Mouse (Mus musculus) cortical plate, adult 2 months (tissue): Measurements from ENCODE around the gene Rad54l2. TPM values are rescaled to one million over a fixed set of nuclear protein-coding genes. Genes with fewer than 3 reads are reported as not detected.

Experiments used
- H3K27ac ChIP-seq: fragments of 200-500 bp; 2 replicates; pipeline ENCODE4 v1.5.1; 2012; ENCODE audit warnings: low read length, control low read depth, inconsistent platforms; ENCODE audit not compliant: insufficient read depth
- H3K4me1 ChIP-seq: fragments of 200-500 bp; 2 replicates; pipeline ENCODE4 v1.6.1; 2011; ENCODE audit warnings: low read length; ENCODE audit not compliant: control insufficient read depth, insufficient read depth
- H3K4me3 ChIP-seq: fragments of 200-500 bp; 2 replicates; pipeline ENCODE4 v1.5.1; 2011; ENCODE audit warnings: mild to moderate bottlenecking, low read length, control low read depth; ENCODE audit not compliant: insufficient read depth
- CTCF ChIP-seq: fragments of 200-500 bp; IDR thresholded peaks from 2 replicates; pipeline ENCODE4 v1.5.1; 2011; ENCODE audit warnings: mild to moderate bottlenecking, control low read depth, low read length; ENCODE audit not compliant: insufficient read depth; ENCODE audit errors: extremely low read depth
- POLR2A ChIP-seq: fragments of 200-500 bp; IDR thresholded peaks from 2 replicates; pipeline ENCODE4 v1.6.1; 2011; ENCODE audit warnings: mild to moderate bottlenecking, low read length, control low read depth; ENCODE audit not compliant: insufficient read depth; ENCODE audit errors: extremely low read depth
- polyA plus RNA-seq: library from polyadenylated mRNA; depleted of rRNA; stranded (reverse); fragments of >200 nt; gene quantifications from 2 replicates; pipeline ENCODE4 v1.2.3, GENCODE M21; 2012; rRNA removed

Rad54l2 gene
- polyA plus RNA-seq, 1 experiment = 7.2 TPM

DNA sequence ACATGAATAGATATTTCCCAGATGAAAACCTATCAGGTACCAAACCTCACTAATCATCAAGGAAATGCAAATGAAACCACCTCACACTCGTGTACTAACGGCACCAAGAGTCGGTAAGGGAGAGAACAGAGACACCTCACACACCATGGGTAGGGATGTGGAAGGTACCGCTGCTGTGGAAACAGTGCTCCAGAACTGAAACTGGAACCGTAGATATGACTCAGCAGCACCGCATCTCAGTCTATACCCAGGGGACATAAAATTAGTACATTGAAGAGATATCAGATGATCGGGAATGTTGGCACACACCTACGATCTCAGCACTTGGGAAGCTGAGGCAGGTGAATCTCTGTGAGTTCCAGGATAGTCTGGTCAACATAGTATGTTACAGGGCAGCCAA lies 150.8 kb downstream of the Rad54l2 start:
- no peak overlapping the region for H3K27ac ChIP-seq
- H3K4me3 ChIP-seq = no peak overlapping the region
- H3K4me1 ChIP-seq = no peaks in the 10 kb centered on the region
- TF ChIP-seq CTCF (no peak), POLR2A (no peak)

Other genes starting within 250 kb of the Rad54l2 start
- gene Iqcf3, start 227.6 kb downstream of the Rad54l2 start, polyA plus RNA-seq = not detected in 2 replicates
- gene Iqcf4, start 218.2 kb downstream of the Rad54l2 start, polyA plus RNA-seq = not detected in 2 replicates
- not detected in 2 replicates for gene Iqcf6, start 162.6 kb downstream of the Rad54l2 start, polyA plus RNA-seq
- 54.7 and 61.4 TPM in 2 replicates for gene Grm2, start 133.1 kb downstream of the Rad54l2 start, polyA plus RNA-seq
- 106 and 109 TPM in 2 replicates for gene Tex264, start 103.3 kb downstream of the Rad54l2 start, polyA plus RNA-seq
- gene Dcaf1, start 32.7 kb upstream of the Rad54l2 start, polyA plus RNA-seq = 18.1 and 18.4 TPM in 2 replicates
- 16.2 and 16.6 TPM in 2 replicates for gene Rbm15b, start 98.2 kb upstream of the Rad54l2 start, polyA plus RNA-seq
- gene Manf, start 102.8 kb upstream of the Rad54l2 start, polyA plus RNA-seq = 54.6 and 59.1 TPM in 2 replicates